Mouse (Mus musculus) myocyte (in vitro differentiated cells): Measurements from ENCODE around the gene Urod. TPM values are rescaled to one million over a fixed set of nuclear protein-coding genes. Genes with fewer than 3 reads are reported as not detected.

Experiments
- H3K27me3 ChIP-seq: one replicate; pipeline ENCODE4 v1.6.1; 2011; ENCODE audit not compliant: control insufficient read depth, insufficient read depth, insufficient read length
- H3K36me3 ChIP-seq: one replicate; pipeline ENCODE4 v1.6.1; 2011; ENCODE audit not compliant: control insufficient read depth, insufficient read depth
- H3K4me2 ChIP-seq: one replicate; pipeline ENCODE4 v1.6.1; 2011; ENCODE audit warnings: low read depth, control low read depth
- H3K4me3 ChIP-seq: one replicate; pipeline ENCODE4 v1.5.1; 2011; ENCODE audit warnings: mild to moderate bottlenecking, control low read depth, moderate library complexity
- H3K79me2 ChIP-seq: one replicate; pipeline ENCODE4 v1.6.1; 2011; ENCODE audit not compliant: control insufficient read depth, insufficient read depth
- H3ac ChIP-seq: one replicate; pipeline ENCODE4 v1.6.1; 2011; ENCODE audit not compliant: control insufficient read depth, insufficient read length
- CEBPB ChIP-seq: IDR thresholded peaks from 2 replicates; pipeline ENCODE4 v1.6.1; 2011; ENCODE audit warnings: mild to moderate bottlenecking, moderate library complexity; ENCODE audit not compliant: poor library complexity, insufficient read depth, severe bottlenecking
- E2F4 ChIP-seq: IDR thresholded peaks from one replicate; pipeline ENCODE4 v1.6.1; 2011; ENCODE audit warnings: mild to moderate bottlenecking, control low read depth, moderate library complexity; ENCODE audit not compliant: insufficient read depth
- MAX ChIP-seq: IDR thresholded peaks from one replicate; pipeline ENCODE4 v1.6.1; 2011; ENCODE audit warnings: low read depth, mild to moderate bottlenecking, control low read depth
- MYOD1 ChIP-seq, 3 experiments: IDR thresholded peaks; one replicate each; pipeline ENCODE4 v1.6.1; 2011; ENCODE audit warnings: control low read depth in 2 of 3, low read depth in 2 of 3, mild to moderate bottlenecking in 2 of 3, moderate library complexity in 1 of 3; ENCODE audit not compliant: insufficient read length in 2 of 3, control insufficient read depth in 1 of 3
- MYOG ChIP-seq, 3 experiments: IDR thresholded peaks; one replicate each; pipeline ENCODE4 v1.6.1; 2011; ENCODE audit warnings: control low read depth in 2 of 3, low read depth in 2 of 3, mild to moderate bottlenecking in 2 of 3; ENCODE audit not compliant: insufficient read length in 2 of 3, control insufficient read depth in 1 of 3, insufficient read depth in 1 of 3
- POLR2A ChIP-seq: IDR thresholded peaks from one replicate; pipeline ENCODE4 v1.6.1; 2011; ENCODE audit warnings: low read depth, mild to moderate bottlenecking, control low read depth, moderate library complexity; ENCODE audit not compliant: insufficient read length
- POLR2AphosphoS2 ChIP-seq: IDR thresholded peaks from one replicate; pipeline ENCODE4 v1.6.1; 2011; ENCODE audit warnings: low read depth, control low read depth; ENCODE audit not compliant: insufficient read length
- REST ChIP-seq: IDR thresholded peaks from one replicate; pipeline ENCODE4 v1.6.1; 2011; ENCODE audit warnings: mild to moderate bottlenecking, control low read depth, moderate library complexity; ENCODE audit not compliant: insufficient read depth, insufficient read length
- SRF ChIP-seq: IDR thresholded peaks from one replicate; pipeline ENCODE4 v1.6.1; 2011; ENCODE audit warnings: low read depth; ENCODE audit not compliant: control insufficient read depth, insufficient read length
- TCF12 ChIP-seq: IDR thresholded peaks from one replicate; pipeline ENCODE4 v1.6.1; 2011; ENCODE audit warnings: mild to moderate bottlenecking, control low read depth; ENCODE audit not compliant: poor library complexity, insufficient read depth, severe bottlenecking
- TCF3 ChIP-seq: IDR thresholded peaks from one replicate; pipeline ENCODE4 v1.6.1; 2011; ENCODE audit warnings: low read depth, control low read depth; ENCODE audit not compliant: insufficient read length
- USF1 ChIP-seq: IDR thresholded peaks from one replicate; pipeline ENCODE4 v1.6.1; 2011; ENCODE audit warnings: low read depth, mild to moderate bottlenecking, control low read depth, moderate library complexity
- polyA plus RNA-seq: library from polyadenylated mRNA; unstranded; fragments of >200 nt; fragmentation: generic; extraction: Trizol; gene quantifications from one replicate; pipeline ENCODE4 v1.2.1, GENCODE M21; 2012; ENCODE audit warnings: missing spikeins

Gene Urod
- polyA plus RNA-seq, 1 experiment, result 69.6 TPM

DNA sequence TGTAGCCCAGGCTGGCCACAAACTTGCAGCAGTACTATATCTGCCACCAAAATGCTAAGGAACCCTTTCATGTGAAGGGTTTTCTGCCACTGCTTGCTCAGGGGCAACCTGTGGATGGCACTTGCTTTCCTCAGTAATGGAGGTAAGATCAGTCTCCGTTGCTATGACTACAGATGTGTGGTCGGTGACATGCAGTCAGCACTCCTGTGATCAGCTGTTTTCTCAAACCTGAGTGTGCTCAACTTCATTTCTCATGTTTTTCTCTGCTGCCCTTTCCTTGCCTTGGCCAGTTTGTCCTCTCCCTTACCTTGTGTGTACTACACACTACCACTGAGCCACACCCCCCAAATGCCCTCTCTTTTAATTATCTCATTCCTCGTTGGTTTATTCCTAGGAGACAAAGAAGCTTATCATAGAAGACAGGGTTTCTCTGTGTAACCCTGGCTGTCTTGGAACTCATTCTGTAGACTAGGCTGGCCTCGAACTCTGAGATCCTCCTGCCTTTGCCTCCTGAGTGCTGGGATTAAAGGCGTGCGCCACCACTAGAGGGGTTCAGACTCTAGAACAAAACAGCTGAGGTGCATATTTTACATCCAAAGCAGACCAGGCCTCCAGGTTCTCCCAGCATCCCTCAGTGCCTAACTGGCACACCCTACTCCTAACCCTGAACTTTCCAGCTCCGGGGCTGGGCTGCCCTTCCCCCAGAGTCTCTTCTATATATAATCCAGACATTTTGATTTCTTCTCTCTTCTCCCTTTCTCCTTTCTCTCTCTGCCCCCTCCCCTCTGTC, 11.6 kb upstream of the Urod start:
- TF ChIP-seq POLR2AphosphoS2 (no peak), MYOG (IDR thresholded peaks at IDR 0.05; ENCODE audit: control insufficient read depth in 1 of 3, insufficient read depth in 1 of 3, insufficient read length in 2 of 3, low read depth in 2 of 3) (no peak), SRF (no peak), TCF3 (no peak), TCF12 (no peak), CEBPB (no peak), MYOD1 (IDR thresholded peaks at IDR 0.05; ENCODE audit: control insufficient read depth in 1 of 3, insufficient read length in 2 of 3, low read depth in 2 of 3) (no peak), E2F4 (no peak), REST (no peak), POLR2A (no peak), MAX (no peak), USF1 (no peak)
- Histone ChIP-seq H3K79me2 (no peaks in the 10 kb centered on the region), H3K27me3 (no peaks in the 10 kb centered on the region), H3K36me3 (peaks cover 5% of the 10 kb centered on the region), H3ac (no peak overlapping the region), H3K4me2 (no peak overlapping the region), H3K4me3 (no peak overlapping the region)

DNA sequence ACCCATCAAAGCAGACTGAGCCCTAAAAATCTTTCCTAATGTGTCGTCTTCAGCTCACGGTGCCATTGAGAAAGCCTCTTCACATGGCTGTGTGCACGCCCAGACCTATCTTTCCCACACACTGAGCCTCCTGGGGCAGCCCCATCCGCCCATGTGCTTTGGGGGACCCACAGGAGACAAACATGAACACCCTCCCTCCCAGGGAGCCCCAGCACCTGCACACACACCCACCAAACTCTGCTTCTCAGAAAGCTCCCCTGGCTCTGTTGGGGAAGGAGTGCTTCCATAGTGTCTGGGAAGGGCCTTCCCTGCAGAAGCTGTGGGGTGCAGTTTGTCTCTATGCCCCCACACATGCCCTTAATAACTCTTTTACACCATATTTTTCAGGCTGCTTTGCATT, 10.4 kb upstream of the Urod start:
- Histone ChIP-seq H3K79me2 (no peaks in the 10 kb centered on the region), H3K4me3 (no peak overlapping the region), H3ac (no peak overlapping the region), H3K4me2 (no peak overlapping the region), H3K36me3 (peaks cover 5% of the 10 kb centered on the region), H3K27me3 (no peaks in the 10 kb centered on the region)
- no peak for TF ChIP-seq POLR2AphosphoS2
- no peak for TF ChIP-seq E2F4
- no peak for TF ChIP-seq USF1
- no peak for TF ChIP-seq TCF12
- no peak for TF ChIP-seq SRF
- TF ChIP-seq CEBPB, result no peak
- no peak for TF ChIP-seq MAX
- TF ChIP-seq MYOG (IDR thresholded peaks at IDR 0.05; ENCODE audit: control insufficient read depth in 1 of 3, insufficient read depth in 1 of 3, insufficient read length in 2 of 3, low read depth in 2 of 3), result no peak
- TF ChIP-seq TCF3, result no peak
- TF ChIP-seq MYOD1 (IDR thresholded peaks at IDR 0.05; ENCODE audit: control insufficient read depth in 1 of 3, insufficient read length in 2 of 3, low read depth in 2 of 3), result no peak
- no peak for TF ChIP-seq REST
- no peak for TF ChIP-seq POLR2A

DNA sequence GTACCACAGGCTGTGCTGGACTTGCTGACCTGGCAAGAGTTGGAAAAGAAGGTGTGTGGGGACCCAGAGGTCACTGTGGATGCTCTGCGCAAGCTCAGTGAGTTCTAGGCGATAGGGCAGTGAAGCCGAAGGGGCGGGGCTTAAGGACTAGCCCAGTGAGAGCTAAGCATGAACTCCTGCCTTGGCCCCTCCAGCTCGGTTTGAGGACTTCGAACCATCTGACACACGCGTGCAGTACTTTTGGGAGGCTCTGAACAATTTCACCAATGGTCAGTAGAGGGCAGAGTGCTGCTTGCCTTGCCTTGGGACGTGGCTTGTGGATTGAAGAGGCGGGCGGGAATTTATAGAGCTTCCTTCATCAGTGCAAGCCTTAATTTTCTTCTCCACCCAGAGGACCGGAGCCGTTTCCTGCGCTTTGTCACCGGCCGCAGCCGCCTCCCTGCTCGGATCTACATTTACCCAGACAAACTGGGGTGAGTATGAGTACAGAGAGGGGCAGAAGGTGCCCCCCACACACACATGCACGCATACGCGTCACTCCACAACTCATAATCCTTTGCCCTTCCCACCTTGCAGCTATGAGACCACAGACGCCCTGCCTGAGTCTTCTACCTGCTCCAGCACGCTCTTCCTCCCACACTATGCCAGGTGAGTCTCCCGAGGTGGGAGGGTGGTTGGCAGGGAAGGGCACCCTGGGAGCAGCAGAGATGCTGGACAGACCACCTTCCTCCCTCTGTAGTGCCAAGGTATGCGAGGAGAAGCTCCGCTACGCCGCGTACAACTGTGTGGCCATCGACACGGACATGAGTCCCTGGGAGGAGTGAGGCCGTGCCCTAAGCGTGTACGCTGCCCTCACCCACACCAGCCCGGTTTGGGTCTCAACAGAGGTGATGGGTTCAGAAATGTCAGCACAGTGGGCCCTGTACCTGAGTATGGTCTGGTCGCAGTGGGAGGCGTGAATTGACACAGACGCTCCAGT, 8.6 kb upstream of the Urod start:
- Histone ChIP-seq H3K4me2 (no peak overlapping the region), H3ac (no peak overlapping the region), H3K79me2 (no peaks in the 10 kb centered on the region), H3K4me3 (no peak overlapping the region), H3K27me3 (no peaks in the 10 kb centered on the region), H3K36me3 (peaks cover 5% of the 10 kb centered on the region)
- TF ChIP-seq MYOG (IDR thresholded peaks at IDR 0.05; ENCODE audit: control insufficient read depth in 1 of 3, insufficient read depth in 1 of 3, insufficient read length in 2 of 3, low read depth in 2 of 3), result no peak
- TF ChIP-seq SRF, result no peak
- TF ChIP-seq TCF12, result no peak
- TF ChIP-seq REST, result no peak

DNA sequence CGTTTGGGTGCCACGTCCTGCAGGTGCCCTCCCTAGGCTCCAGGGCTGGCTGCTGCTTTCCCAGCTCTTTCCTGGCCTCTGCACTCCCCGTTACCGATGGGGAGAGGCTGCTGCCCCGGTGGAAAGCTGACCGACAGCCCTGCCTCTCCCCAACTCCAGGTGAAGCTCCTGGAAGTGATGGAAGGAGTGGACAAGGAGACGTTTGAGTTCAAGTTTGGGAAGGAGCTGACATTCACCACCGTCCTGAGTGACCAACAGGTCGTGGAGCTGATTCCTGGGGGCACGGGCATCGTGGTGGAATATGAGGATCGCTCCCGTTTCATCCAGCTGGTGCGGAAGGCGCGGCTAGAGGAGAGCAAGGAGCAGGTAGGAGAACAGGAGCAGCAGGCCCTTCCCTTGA, 7.7 kb upstream of the Urod start:
- Histone ChIP-seq H3ac (no peak overlapping the region), H3K36me3 (peaks cover 5% of the 10 kb centered on the region), H3K79me2 (no peaks in the 10 kb centered on the region)

More for the DNA sequence above, 7.7 kb upstream of the Urod start:
- H3K4me2 ChIP-seq, result no peak overlapping the region
- H3K4me3 ChIP-seq, result no peak overlapping the region
- H3K27me3 ChIP-seq, result no peaks in the 10 kb centered on the region
- TF ChIP-seq CEBPB (no peak), SRF (no peak), POLR2A (no peak), TCF3 (no peak), REST (no peak), MAX (no peak), TCF12 (no peak), MYOG (IDR thresholded peaks at IDR 0.05; ENCODE audit: control insufficient read depth in 1 of 3, insufficient read depth in 1 of 3, insufficient read length in 2 of 3, low read depth in 2 of 3) (no peak), USF1 (no peak), POLR2AphosphoS2 (no peak), E2F4 (no peak), MYOD1 (IDR thresholded peaks at IDR 0.05; ENCODE audit: control insufficient read depth in 1 of 3, insufficient read length in 2 of 3, low read depth in 2 of 3) (no peak)
